Mouse (Mus musculus) CH12.LX (cell line): ENCODE measurements around the gene Rerg. TPM values are rescaled to one million over a fixed set of nuclear protein-coding genes. Genes with fewer than 3 reads are reported as not detected.

Source experiments
- DNase-seq: peaks from one replicate; pipeline ENCODE4 v3.0.0-alpha.2; 2013; ENCODE audit errors: extremely low read depth
- H3K27ac ChIP-seq: 2 replicates; pipeline ENCODE4 v1.5.1; 2012; ENCODE audit warnings: low read depth, mild to moderate bottlenecking, control low read depth, moderate library complexity; ENCODE audit not compliant: insufficient read depth
- H3K27me3 ChIP-seq: replicated peaks from 2 replicates; pipeline ENCODE3; 2012; ENCODE audit warnings: inconsistent platforms
- H3K36me3 ChIP-seq, 2 experiments: replicated peaks in 1 of 2; 2 replicates each; pipeline versions ENCODE3 to v1.6.1; 2012; ENCODE audit warnings: inconsistent platforms in 1 of 2, low read length in 1 of 2, mild to moderate bottlenecking in 1 of 2, mixed read lengths in 1 of 2, moderate library complexity in 1 of 2; ENCODE audit not compliant: control insufficient read depth in 1 of 2, insufficient read depth in 1 of 2
- H3K4me1 ChIP-seq, 2 experiments: 2 replicates each; pipeline ENCODE4 v1.6.1; 2012; ENCODE audit warnings: inconsistent platforms in 1 of 2, moderate library complexity in 1 of 2; ENCODE audit not compliant: insufficient read depth in 2 of 2, control insufficient read depth in 1 of 2
- H3K4me2 ChIP-seq: 2 replicates; pipeline ENCODE4 v1.6.1; 2012; ENCODE audit warnings: low read depth, mild to moderate bottlenecking, control low read depth; ENCODE audit not compliant: poor library complexity, insufficient read depth, severe bottlenecking
- H3K4me3 ChIP-seq, 3 experiments: fragments of 150-350 bp in 1 of 3; sonication (generic) in 1 of 3; replicated peaks in 1 of 3; 2 replicates each; pipeline versions ENCODE3 to v1.5.1; 2011 to 2012; ENCODE audit warnings: low read depth in 2 of 3, low read length in 2 of 3, mild to moderate bottlenecking in 2 of 3, moderate library complexity in 2 of 3, control low read depth in 1 of 3, improper control_type of control experiment in 1 of 3, inconsistent platforms in 1 of 3, mixed read lengths in 1 of 3; ENCODE audit not compliant: poor library complexity in 1 of 3
- H3K79me2 ChIP-seq: replicated peaks from 2 replicates; pipeline ENCODE4 v1.6.1; 2012; ENCODE audit warnings: mild to moderate bottlenecking, moderate library complexity; ENCODE audit not compliant: control insufficient read depth, poor library complexity, insufficient read depth, severe bottlenecking; ENCODE audit errors: extremely low read depth
- H3K9ac ChIP-seq: 2 replicates; pipeline ENCODE4 v1.6.1; 2012; ENCODE audit warnings: low read depth, mild to moderate bottlenecking, control low read depth, moderate library complexity; ENCODE audit not compliant: insufficient read depth
- H3K9me3 ChIP-seq: replicated peaks from 2 replicates; pipeline ENCODE3; 2012; ENCODE audit warnings: low read length, inconsistent platforms, mixed read lengths
- CHD2 ChIP-seq: IDR thresholded peaks from 2 replicates; pipeline ENCODE4 v1.6.1; 2011; ENCODE audit warnings: low read length, improper control_type of control experiment
- ELF1 ChIP-seq: IDR thresholded peaks from 2 replicates; pipeline ENCODE4 v1.6.1; 2014; ENCODE audit warnings: low read depth, mild to moderate bottlenecking, inconsistent platforms, low read length, improper control_type of control experiment
- EP300 ChIP-seq: IDR thresholded peaks from 2 replicates; pipeline ENCODE4 v1.6.1; 2011; ENCODE audit warnings: low read length, improper control_type of control experiment
- ETS1 ChIP-seq: conservative IDR thresholded peaks from 2 replicates; pipeline ENCODE4 v1.6.1; 2012; ENCODE audit warnings: low read depth, mild to moderate bottlenecking, inconsistent platforms, low read length, improper control_type of control experiment, moderate library complexity
- GABPA ChIP-seq: IDR thresholded peaks from 2 replicates; pipeline ENCODE4 v1.6.1; 2012; ENCODE audit warnings: low read depth, low read length, improper control_type of control experiment, inconsistent platforms; ENCODE audit not compliant: insufficient replicate concordance
- IRF4 ChIP-seq: IDR thresholded peaks from 2 replicates; pipeline ENCODE4 v1.6.1; 2014; ENCODE audit warnings: low read depth, mild to moderate bottlenecking, inconsistent platforms, low read length, improper control_type of control experiment
- JUND ChIP-seq: conservative IDR thresholded peaks from 2 replicates; pipeline ENCODE4 v1.6.1; 2011; ENCODE audit warnings: low read depth, low read length, improper control_type of control experiment
- KAT2A ChIP-seq: IDR thresholded peaks from 2 replicates; pipeline ENCODE4 v1.6.1; 2012; ENCODE audit warnings: low read length, improper control_type of control experiment, inconsistent platforms; ENCODE audit not compliant: insufficient replicate concordance
- MAZ ChIP-seq: IDR thresholded peaks from 2 replicates; pipeline ENCODE4 v1.6.1; 2012; ENCODE audit warnings: low read depth, mild to moderate bottlenecking, inconsistent platforms, low read length, improper control_type of control experiment, moderate library complexity
- MXI1 ChIP-seq: IDR thresholded peaks from 2 replicates; pipeline ENCODE4 v1.6.1; 2011; ENCODE audit warnings: mild to moderate bottlenecking, low read depth, low read length, improper control_type of control experiment
- NELFE ChIP-seq: IDR thresholded peaks from 2 replicates; pipeline ENCODE4 v1.6.1; 2011; ENCODE audit warnings: low read depth, low read length, improper control_type of control experiment
- PAX5 ChIP-seq: IDR thresholded peaks from 2 replicates; pipeline ENCODE4 v1.6.1; 2012; ENCODE audit warnings: low read length, inconsistent platforms, mixed read lengths
- POLR2A ChIP-seq: IDR thresholded peaks from 2 replicates; pipeline ENCODE4 v1.6.1; 2011; ENCODE audit warnings: low read depth, mild to moderate bottlenecking, improper control_type of control experiment, low read length
- POLR2AphosphoS2 ChIP-seq: IDR thresholded peaks from 2 replicates; pipeline ENCODE4 v1.6.1; 2011; ENCODE audit warnings: low read depth, low read length, improper control_type of control experiment
- RAD21 ChIP-seq: IDR thresholded peaks from 2 replicates; pipeline ENCODE4 v1.6.1; 2011; ENCODE audit warnings: low read depth, mild to moderate bottlenecking, low read length, improper control_type of control experiment, moderate library complexity
- SIN3A ChIP-seq: IDR thresholded peaks from 2 replicates; pipeline ENCODE4 v1.6.1; 2012; ENCODE audit warnings: low read length, improper control_type of control experiment, inconsistent platforms
- SMC3 ChIP-seq: IDR thresholded peaks from 2 replicates; pipeline ENCODE4 v1.6.1; 2011; ENCODE audit warnings: low read depth, low read length, improper control_type of control experiment
- TBP ChIP-seq: conservative IDR thresholded peaks from 2 replicates; pipeline ENCODE4 v1.6.1; 2011; ENCODE audit warnings: low read depth, low read length, improper control_type of control experiment
- UBTF ChIP-seq: IDR thresholded peaks from 2 replicates; pipeline ENCODE4 v1.6.1; 2012; ENCODE audit warnings: low read depth, mild to moderate bottlenecking, inconsistent platforms, low read length, improper control_type of control experiment, moderate library complexity
- USF1 ChIP-seq: IDR thresholded peaks from 2 replicates; pipeline ENCODE4 v1.6.1; 2014; ENCODE audit warnings: low read depth, mild to moderate bottlenecking, inconsistent platforms, low read length, improper control_type of control experiment
- ZC3H11A ChIP-seq: IDR thresholded peaks from 2 replicates; pipeline ENCODE4 v1.6.1; 2012; ENCODE audit warnings: low read depth, mild to moderate bottlenecking, inconsistent platforms, low read length, improper control_type of control experiment
- dilution Hi-C: fragments of 300-500 bp; cut with MboI; formaldehyde crosslinking; loops from 2 replicates; pipeline ENCODE4 v1.14.3; 2020; ENCODE audit warnings: low sequenced_read_pairs; ENCODE audit not compliant: extremely low pct_unique_long_range_greater_than_20kb, extremely low pct_ligation_motif_present
- in situ Hi-C: fragments of 300-500 bp; cut with MboI; formaldehyde crosslinking; loops from 3 replicates; pipeline ENCODE4 v1.14.3; 2019; ENCODE audit warnings: low sequenced_read_pairs, low pct_ligation_motif_present, low pct_unique_long_range_greater_than_20kb, mixed read lengths
- polyA plus RNA-seq: library from polyadenylated mRNA; unstranded; fragments of >175 nt; gene quantifications from 2 replicates; pipeline ENCODE4 v1.2.1, GENCODE M21; 2012; ENCODE audit warnings: low read depth; ENCODE audit not compliant: insufficient read length
- total RNA-seq, 2 experiments: library from RNA; depleted of rRNA; stranded (reverse); fragments of 300-350 nt in 1 of 2; fragments of >200 nt in 1 of 2; gene quantifications; 2 replicates each; pipeline ENCODE4 v1.2.3; 2012 to 2014

Gene Rerg
- total and polyA plus RNA-seq, 3 experiments = not detected

- Histone ChIP-seq H3K4me2 (no peak overlapping the region), H3K4me3 (no peak overlapping the region), H3K9me3 (no peaks in the 10 kb centered on the region), H3K27ac (no peak overlapping the region), H3K4me1 (peaks cover 5 to 15% of the 10 kb centered on the region in 2 experiments), H3K79me2 (no peaks in the 10 kb centered on the region), H3K9ac (no peak overlapping the region), H3K36me3 (no peaks in the 10 kb centered on the region), H3K27me3 (no peaks in the 10 kb centered on the region)
- TF ChIP-seq CHD2 = no peak
- no peak for TF ChIP-seq ETS1
- no peak for TF ChIP-seq MXI1
- no peak for TF ChIP-seq ZC3H11A
- no peak for DNase-seq
- dilution Hi-C loops = no loop called here
- in situ Hi-C loops = no loop called here
Observed at GRCm38 (mm10) chr6:137131794-137132193, 38.5 kb downstream of the Rerg start.

- TF ChIP-seq RAD21 (no peak), POLR2AphosphoS2 (no peak), USF1 (no peak), ELF1 (no peak), TBP (no peak), PAX5 (no peak), KAT2A (no peak), MXI1 (no peak), JUND (no peak), SIN3A (no peak), MAZ (no peak), EP300 (no peak)
- DNase-seq = no peak
- Histone ChIP-seq H3K4me3 (no peak overlapping the region), H3K27me3 (no peaks in the 10 kb centered on the region), H3K4me1 (peaks cover 5 to 14% of the 10 kb centered on the region in 2 experiments), H3K9me3 (no peaks in the 10 kb centered on the region), H3K9ac (no peak overlapping the region), H3K4me2 (no peak overlapping the region), H3K79me2 (no peaks in the 10 kb centered on the region), H3K36me3 (no peaks in the 10 kb centered on the region), H3K27ac (no peak overlapping the region)
- in situ Hi-C loops (no loop called here), dilution Hi-C loops (no loop called here)
Observed at GRCm38 (mm10) chr6:137131349-137131748, 38.9 kb downstream of the Rerg start.

DNA sequence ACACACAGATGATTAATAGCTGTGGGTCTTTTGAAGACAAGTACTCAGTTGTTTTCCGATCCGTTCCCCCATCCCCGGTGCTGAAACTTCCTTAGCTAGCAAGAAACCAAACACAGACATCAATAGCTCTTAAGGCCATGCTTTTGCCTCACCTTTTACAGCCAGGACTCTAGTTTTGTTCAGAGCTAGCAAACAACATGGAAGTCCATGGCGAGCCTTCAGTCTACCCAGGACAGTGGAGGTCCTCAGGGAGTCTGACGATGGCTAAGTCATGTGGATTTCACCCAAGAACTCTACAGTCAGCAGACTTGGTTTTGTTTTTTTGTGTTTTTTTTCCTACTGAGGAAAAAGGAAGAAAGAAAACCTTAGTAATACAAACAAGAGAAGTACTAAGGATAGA, 43.4 kb downstream of the Rerg start:
- no peak for DNase-seq
- Histone ChIP-seq H3K9ac (no peak overlapping the region), H3K79me2 (no peaks in the 10 kb centered on the region), H3K27ac (no peak overlapping the region), H3K4me3 (no peak overlapping the region), H3K9me3 (no peaks in the 10 kb centered on the region), H3K4me2 (no peak overlapping the region), H3K4me1 (peaks cover 2 to 3% of the 10 kb centered on the region in 2 experiments; a peak in 2 of 4 replicates), H3K36me3 (no peaks in the 10 kb centered on the region), H3K27me3 (no peaks in the 10 kb centered on the region)
- in situ Hi-C loops (no loop called here), dilution Hi-C loops (no loop called here)
- no peak for TF ChIP-seq NELFE
- no peak for TF ChIP-seq PAX5
- TF ChIP-seq ETS1 = no peak
- TF ChIP-seq SIN3A = no peak
- no peak for TF ChIP-seq UBTF
- no peak for TF ChIP-seq GABPA
- TF ChIP-seq SMC3 = no peak
- TF ChIP-seq KAT2A = no peak
- TF ChIP-seq IRF4 = no peak
- TF ChIP-seq MXI1 = no peak
- TF ChIP-seq EP300 = no peak
- TF ChIP-seq POLR2A = no peak
- no peak for TF ChIP-seq POLR2AphosphoS2
- TF ChIP-seq, all 38 proteins: peak for 0
